Mouse (Mus musculus): ENCODE data around the gene Ctsz.

GRCm38 (mm10) chr2:174428076-174428835 is 10.6 kb downstream of the Ctsz start:
- TF ChIP-seq POLR2A (IDR thresholded peaks at IDR 0.05; ENCODE audit: insufficient read length, low read depth) (no peak), POLR2AphosphoS2 (IDR thresholded peaks at IDR 0.05; ENCODE audit: insufficient read length, low read depth) (no peak), SRF (IDR thresholded peaks at IDR 0.05; ENCODE audit: control insufficient read depth, insufficient read length, low read depth) (no peak), E2F4 (IDR thresholded peaks at IDR 0.05; ENCODE audit: insufficient read depth) (no peak), TCF3 (IDR thresholded peaks at IDR 0.05; ENCODE audit: insufficient read length, low read depth) (no peak), MYOG (IDR thresholded peaks at IDR 0.05; ENCODE audit: control insufficient read depth in 1 of 3, insufficient read depth in 1 of 3, insufficient read length in 2 of 3, low read depth in 2 of 3) (no peak), TCF12 (IDR thresholded peaks at IDR 0.05; ENCODE audit: insufficient read depth, poor library complexity, severe bottlenecking) (no peak), MAX (IDR thresholded peaks at IDR 0.05; ENCODE audit: low read depth) (no peak), CEBPB (IDR thresholded peaks at IDR 0.05; ENCODE audit: insufficient read depth, poor library complexity, severe bottlenecking) (no peak)

Data from myocyte (in vitro differentiated cells).